Mouse (Mus musculus): ENCODE results near the gene Pced1b. TPM values are rescaled to one million over a fixed set of nuclear protein-coding genes. Genes with fewer than 3 reads are reported as not detected.
"Not testable (repeated sequence)": the region's sequence is repeated elsewhere in the genome, so short reads cannot be mapped to it uniquely, and the experiment has no call there.

Pced1b gene
- total RNA-seq (2021): 1 to 10 TPM; 5.5 to 7.7 TPM

DNA sequence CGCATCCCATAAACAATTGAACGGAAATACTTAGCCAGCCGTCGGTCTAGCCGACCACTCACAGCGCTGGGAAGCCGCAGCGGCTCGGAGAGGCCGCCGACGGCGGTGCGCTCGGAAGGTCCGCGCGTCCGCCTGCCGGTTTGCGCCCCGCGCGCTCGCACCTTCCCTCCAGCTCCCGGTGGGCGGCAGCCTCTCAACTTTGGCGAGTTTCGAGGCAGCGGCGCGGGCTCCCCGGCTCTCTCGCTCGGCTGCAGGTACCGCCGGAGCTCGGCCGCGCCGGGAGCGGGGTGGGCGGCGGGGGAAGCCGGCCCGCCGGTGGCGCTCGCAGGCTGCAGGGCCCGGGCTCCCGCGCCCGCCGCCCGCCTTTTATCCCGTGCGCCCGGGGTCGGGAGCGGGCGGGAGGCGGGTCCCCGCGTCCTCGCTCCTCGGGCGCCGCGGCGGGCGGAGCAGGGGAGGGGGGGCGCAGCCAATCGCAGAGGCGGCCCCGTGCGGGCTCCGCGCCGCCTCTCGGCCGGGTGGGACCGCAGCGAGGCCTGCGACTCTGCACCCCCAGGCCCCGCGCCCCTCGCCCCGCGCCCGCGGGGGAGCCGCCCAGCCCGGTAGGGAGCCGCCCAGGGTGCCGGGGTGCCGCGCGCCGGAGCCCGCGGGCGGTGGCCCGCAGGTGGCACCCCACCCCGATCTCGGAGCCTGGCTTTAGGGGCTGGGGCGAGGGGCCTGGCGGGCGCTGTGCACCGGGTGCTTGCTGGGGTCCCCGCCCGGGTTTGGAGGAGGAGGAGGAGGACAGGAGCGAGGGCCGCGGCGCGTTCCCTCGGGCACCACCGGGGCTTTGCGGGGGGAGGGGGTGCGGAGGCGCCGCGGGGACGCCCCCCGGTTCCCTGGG, at the start of gene Pced1b, which contains the start of gene Amigo2:
Pced1b (plus strand) TSS at position 197 of the 880 bp plus-strand sequence.
Amigo2 (minus strand) TSS at position 377 of the 880 bp plus-strand sequence.
- peak; percentile 51 to 57 for DNase-seq

DNA sequence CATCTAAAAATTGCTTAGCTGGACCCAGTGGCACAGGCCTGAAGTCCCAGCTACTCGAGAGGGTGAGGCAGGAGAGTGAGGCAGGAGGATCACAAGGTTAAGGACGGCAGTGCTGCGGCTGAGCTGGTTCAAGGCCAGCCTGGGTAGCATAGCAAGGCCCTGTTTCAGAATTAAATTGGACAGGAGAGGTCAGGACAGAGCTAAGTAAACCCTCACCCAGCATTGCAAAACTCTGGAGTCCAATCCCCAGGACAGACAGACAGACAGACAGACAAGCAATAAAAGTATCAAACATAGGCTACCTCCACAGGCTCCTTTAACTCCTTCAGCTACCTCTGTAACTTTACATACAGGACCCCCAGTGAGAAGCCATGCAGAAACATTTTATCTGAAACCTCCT, 42.0 kb upstream of the Pced1b start:
- no peak for DNase-seq

DNA sequence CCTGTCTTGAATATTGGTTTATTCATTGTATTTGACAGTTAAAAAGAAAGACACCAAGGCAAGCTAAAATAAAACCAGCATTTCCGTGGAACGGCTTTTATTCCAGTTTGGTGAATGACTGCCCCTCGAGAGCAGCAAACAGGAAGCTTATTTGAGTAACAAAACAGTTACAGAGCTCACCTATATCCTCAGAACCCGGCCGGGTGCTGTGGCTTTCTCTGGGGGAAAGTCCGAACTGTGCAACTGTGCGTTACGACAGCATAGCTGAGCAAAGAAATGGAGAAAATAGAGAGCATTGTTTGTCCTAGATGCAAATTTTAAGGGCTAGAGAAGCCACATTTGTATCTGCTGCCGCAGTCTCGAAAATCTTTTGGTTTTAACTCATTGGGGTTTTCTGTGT, 41.1 kb upstream of the Pced1b start:
- DNase-seq: no peak

DNA sequence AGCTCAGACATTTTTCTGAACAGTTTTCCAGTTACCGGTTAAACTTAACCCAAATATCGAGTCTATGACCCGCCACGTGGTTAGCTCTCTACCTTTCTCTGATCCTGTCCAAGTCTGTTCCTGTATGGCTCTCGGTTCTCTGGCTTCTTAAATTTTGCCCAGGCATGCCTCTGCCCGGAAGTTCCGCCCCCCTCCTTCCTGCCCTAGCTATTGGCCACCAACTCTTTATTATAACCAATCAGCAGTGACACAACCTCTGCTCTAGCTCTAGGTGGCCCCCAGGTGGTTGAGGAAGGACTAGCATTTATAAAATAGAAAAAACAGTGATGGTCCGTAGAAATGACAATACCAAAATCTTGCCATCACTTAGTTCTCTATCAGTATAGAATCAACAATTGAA, 40.4 kb upstream of the Pced1b start:
- no peak for DNase-seq

DNA sequence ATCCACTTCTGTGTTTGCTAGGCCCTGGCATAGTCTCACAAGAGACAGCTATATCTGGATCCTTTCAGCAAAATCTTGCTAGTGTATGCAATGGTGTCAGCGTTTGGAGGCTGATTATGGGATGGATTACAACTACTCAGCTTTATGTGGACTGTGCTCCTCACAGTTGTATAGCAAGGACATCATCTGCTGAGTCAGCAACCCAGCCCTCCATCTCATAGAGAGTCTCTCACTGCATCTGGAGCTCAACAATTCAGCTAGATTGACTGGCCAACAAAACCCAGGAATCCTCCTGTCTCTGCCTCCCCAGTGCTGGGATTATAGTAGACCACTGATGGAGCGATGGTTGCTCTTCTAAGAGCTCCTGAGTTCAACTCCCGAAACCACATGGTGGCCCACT, 37.2 kb upstream of the Pced1b start:
- DNase-seq: not testable (repeated sequence)

DNA sequence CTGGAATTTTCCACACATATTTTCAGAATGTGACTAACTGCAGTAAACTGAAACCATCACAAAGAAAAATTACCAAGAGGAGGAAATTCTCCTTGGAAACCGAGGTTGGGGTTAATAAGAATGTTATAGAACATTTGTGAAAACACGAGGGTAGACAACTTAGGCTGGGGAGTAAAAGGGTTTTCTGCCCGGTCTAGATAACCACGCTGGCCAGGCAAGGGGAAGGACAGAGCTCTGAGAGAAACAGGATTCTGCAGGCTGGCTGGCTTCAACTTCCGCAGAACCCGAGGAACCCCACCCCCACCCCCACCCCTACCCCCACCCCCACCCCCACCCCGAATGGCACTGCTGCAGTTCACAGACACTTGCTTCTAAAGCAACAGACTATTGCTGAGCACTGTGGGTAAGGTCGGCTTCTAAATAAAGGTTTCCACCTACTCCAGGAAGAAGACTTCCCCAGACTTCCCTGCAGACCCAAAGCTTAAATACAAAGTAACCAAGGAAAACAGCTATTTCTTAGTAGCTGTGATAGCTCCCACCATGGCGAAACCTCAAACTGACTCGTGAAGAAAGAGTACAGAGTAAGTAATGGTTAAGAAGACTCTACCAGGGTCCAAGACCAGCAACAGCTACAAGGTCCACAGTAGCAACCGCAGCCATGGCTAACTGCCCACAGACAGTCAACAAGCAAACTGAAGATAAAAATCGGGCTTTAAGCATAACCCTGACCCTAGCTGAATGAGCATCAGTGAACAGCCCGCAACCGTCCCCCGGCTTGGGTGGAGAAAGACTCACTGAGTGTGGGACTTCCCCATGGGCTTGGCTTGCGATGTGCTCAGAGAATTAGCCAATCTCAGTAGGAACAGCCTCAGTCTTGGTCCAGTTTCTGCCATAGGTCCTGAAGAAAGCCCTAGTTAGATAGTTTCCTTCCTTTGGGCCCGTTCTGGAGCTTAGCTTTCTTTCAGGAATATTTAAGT, 34.1 kb upstream of the Pced1b start:
- no peak for DNase-seq

DNA sequence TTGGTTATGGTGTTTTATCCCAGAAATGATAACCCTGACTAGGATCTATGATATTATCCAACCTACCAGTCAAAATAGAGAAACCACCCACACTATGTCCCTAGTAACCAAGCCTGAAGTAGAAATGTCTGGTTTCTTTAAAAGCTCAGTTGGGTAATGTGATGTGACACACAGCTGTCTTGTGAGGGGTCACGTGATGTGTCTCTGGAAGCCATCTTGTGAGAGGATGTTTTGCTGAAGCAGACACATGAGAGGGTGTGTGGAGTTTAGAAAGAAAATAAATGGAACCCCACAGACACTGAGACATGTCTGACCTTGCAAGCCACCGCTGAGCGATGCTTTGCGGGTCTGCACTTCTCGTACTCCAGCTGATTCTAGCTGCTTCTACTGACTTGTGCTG, 30.1 kb upstream of the Pced1b start:
- DNase-seq: no peak

DNA sequence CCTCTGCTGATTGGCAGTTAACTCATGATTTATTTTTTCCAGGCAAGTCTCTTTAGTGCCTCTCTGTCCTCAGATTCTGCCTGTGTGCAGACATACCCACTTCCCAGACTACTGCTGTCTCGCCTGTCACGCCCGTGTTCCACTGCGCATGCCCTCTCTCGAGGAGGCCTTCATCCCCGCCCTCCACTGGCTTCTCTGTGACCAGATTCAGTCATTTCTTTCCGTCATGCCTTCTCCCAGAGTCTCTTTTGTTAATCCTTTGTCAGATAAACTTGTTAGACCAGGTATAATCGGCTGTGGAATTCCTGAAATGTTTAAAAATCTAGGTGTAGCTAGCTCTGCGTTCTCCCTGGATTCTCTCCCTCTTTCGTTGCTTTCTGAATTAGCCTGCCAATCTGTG, 23.5 kb upstream of the Pced1b start:
- no peak for DNase-seq

DNA sequence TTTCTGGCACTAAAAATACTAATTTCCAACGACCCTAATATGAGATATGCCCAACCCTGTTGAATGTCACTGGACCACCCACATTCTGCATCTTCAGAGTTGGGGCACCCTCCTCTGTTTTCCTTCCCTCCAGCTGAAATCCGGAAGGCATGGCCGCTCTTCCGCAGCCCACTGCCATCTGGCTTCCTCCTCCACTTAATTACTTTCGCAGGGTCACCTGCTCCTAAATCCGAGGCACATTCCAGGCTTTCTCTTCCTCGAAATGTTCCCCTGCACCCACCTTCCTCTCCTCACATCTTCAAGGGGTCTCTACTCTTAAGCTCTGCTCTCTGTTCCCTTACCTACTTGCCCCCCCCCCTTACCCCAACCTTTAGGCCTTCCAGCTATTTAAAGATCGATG, 22.9 kb upstream of the Pced1b start:
- no peak for DNase-seq

DNA sequence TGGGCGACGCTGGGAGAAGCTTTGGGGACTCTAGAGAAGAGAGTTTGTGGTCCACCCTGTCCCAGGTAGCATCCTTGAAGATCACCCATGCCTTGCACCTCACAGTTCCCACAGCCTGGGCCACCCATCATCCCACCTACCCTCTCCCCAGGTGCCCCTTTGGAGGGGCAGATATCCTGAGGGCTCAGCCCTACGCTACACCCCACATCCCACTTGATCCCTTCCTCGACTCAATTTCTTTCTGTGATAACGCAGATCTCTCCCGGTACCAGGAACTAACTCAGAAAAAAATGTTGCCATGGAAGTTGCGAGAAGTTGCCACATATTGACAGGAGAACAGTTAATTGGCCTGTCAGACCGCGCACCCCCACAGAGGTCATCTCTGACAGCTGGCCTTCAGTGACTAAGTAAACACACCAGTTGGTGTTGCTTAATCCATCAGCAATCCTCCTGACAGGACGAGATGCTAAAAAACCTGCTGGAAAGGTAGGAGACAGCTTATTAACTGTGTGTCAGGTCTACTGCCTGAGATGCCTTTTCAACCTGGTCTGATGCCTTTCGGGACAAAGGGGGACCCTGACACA, 17.3 kb upstream of the Pced1b start:
- DNase-seq: no peak

DNA sequence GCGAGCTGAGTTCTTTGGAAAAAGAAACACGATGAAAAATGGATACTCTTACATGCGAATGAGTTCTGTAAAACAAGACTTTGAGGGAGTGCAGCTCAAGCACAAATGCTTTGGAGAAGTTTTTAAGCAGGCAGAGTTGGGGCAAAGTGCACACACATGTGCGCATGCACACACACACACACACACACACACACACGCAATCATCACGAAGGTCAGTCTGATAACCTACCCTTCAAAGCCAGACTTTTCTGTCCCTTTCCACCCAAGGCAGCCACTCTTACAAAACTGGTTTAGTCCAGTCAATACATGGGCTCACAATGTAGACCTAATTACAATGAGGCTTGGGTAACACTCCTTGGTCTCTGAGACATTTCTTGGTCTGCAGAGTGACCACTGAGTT, 12.8 kb upstream of the Pced1b start:
- DNase-seq: no peak

DNA sequence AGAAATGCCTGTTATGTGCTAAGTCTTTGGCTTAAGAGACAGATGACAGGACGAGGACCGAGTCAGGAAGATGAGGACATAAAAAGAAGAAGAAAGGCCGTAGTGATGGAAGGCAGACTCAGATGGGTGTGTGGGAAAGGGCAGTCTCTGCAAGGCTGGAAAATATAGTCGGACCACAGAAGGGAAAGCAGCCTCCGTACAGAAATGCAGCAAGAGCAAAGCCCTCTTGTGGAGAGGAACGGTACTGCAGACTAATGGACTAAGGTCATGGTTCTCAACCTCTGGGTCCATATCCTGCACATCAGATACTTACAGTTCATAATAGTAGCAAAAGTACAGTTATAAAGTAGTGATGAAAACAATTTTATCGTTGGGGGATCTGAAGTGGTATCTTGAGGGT, 11.7 kb upstream of the Pced1b start:
- DNase-seq: no peak

DNA sequence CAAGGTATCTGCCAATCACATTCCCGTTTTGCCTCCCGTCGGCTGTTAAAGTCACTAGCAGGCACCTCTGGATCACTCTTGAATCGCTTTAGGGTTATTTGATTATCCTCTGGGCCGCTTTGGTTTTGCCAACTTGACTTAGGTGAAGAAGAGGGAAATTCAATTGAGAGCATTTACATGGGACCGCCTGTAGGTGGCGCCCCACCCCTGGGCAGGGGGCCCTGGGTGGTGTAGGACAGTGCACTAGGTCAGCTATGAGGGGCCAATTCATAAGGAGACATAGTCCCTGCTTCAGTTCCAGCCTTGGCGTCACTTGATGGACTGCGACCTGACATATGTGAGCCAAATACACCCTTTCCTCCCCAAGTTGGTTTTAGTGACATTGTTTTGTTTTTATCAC, 10.0 kb upstream of the Pced1b start:
- no peak for DNase-seq

DNA sequence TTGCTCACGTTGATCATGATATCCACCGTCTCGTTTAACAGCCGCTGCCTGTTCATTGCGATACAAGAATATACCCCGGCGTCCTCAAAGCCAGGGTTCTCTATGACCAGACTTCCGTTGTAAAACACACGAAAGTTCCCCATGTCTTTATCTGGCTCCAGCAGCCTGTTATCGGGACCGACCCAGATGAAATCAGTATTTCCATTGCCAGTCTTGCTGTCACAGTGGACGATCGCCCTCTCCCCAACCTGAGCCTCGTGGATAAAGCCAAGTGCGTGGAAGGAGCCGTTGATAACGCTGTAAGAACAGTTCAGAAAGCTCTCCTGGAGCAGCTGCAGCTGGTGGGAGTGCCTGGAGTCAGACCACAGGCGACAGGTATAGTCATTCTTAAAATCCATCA, 1.5 kb upstream of the Pced1b start:
- no peak for DNase-seq

DNA sequence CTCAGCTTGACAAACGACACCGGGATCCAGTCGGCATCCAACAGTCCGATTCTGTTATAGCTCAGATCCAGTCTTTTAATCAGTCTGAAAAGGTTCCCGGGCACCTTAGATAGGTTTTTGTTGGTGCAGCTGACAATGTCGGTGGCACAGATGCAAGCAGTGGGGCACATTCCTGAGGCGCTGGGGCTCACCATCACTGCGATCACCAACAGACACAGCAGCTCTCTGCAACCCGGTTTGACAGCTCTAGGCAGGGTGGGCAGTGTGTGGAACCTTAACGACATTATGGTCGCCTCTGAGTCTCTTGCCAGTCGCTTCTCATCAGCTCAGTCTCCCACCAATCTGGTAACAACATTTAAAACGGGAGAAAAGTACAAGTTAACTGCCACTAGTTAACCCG, 651 bp upstream of the Pced1b start:
- no peak for DNase-seq

DNA sequence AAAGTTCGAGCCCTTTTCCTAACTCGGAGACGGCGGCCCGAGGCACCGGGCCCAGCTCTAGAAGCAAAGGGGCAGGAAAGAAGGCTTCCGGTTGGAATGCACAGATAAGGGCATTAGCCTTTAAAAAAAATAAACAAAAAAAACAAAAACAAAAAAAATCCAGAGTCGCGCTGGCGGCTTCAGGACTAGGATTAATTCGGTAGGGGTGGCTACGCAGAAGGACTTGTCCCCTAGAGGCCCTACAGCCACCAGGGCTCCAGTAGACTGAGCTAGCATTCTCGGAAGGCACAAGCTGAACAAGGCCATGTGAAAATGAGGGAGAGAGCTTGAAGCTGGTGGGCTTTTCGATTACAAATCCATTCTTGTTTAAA, 869 bp downstream of the Pced1b start:
- DNase-seq: no peak

DNA sequence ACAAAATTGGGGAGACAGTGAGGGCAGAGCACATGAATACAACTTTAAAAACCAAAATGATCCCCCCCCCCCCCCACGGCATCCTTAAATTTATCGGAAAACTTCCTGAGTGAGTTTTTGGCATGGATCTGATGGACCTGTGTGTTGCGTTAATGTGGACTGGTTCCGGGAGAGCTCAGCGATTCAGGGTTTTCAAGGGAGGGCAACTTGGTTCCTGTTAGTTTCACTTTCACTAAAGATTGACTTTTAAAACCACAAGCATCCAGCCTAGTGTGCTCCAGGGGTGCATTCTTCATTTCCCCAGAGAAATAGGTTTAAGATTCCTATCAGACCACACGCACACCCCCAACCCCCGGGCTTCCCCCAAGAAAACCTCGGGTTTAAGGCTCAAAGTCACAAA, 1.4 kb downstream of the Pced1b start:
- no peak for DNase-seq

DNA sequence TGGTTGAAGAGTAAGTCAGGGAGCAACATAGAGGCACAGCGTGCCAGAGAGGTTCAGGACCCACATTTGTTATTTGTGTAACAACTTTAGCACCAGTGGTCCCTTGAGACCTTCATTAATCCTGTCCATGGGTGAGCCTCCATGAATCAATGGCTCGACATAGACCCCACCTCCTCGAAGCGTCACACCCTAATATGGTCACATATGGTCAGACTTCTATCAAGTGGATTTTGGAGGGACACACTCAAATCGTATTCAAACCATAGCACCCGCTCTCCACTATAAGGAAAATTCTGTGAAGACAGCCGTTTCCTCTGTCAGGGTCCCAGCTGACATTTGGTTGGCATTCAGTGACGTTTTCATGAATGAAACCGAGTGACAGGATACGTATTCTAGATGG, 2.4 kb downstream of the Pced1b start:
- no peak for DNase-seq

DNA sequence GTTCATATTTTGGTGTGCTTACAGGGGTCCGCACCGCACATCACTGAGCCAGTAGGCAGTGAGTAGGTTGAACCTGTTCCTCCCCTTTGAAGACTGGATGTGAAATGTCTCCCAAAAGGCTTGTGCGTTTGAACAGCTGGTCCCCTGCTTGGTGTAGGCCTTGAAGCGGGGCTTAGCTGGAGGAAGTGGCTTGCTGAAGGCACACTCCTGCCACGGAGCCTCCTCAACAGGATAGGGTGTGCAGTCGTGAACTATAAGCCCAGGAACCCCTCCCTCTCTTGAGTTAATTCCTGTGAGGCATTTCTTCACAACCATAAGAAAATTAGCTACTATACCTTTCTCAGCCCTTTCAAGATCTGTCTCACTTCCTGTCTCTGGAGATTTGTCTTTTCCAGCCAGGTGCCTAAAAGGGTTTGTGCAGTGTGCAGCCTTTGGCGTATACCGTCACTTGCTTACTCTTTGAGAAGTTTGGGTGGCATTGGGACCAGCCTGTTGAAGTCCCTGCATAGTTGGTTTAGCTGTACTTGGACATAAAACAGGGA, 5.7 kb downstream of the Pced1b start:
- no peak for DNase-seq

DNA sequence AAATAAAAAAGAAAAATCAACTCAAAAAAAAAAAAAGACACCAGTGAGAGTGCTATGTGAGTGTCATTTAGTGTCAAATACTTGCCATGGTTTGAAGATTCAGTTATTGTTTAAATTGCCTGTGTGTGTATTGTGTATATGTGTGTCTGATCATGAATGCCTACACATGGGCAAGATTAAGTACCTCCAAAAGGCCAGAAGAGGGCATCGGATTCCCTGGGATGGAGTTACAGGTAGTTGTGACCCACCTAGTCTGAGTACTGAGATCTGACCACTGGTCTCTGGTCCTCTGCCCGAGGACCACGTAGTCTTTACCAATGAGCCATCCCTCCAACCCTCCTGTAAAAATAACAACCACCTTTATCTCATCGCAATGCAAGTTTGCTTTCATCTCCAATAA, 7.5 kb downstream of the Pced1b start:
- no peak for DNase-seq

DNA sequence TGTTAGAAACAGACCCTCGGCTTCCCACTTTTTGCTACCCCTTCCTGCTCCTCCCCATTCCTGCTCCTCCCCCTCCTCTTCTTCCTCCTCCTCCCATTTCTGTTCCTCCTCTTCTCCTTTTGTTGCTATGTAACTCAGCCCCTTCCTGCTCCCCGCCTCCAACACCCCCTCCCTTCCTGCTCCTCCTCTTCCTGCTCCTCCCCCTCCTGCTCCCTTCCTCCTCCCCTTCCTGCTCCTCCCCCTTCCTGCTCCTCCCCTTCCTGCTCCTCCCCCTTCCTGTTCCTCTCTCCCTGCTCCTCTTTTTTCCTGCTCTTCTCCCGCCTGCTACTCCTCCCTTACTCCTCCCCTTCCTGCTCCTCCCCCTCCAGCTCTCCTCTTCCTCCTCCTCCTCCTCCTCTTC, 8.9 kb downstream of the Pced1b start:
- no peak for DNase-seq

DNA sequence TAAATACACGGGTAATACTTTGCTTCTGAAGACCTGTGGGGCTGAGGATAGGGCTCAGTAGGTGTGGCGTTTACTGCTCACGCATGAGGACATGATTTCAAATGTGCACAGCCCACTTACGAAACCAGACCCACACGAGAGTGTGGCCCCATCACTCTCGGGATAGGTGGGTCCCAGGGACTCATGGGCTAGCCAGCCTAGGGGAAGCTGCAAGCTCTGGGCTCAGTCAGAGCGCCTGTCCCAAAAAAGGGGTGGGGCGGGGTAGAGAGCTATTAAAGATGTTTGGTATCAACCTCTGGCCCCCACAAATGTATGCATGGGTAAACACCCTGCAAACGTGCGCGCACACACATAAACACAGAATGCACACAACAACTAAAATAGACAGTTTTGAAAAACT, 9.5 kb downstream of the Pced1b start:
- no peak for DNase-seq
